Mouse (Mus musculus): ENCODE data around the gene Slc10a4. TPM values are rescaled to one million over a fixed set of nuclear protein-coding genes. Genes with fewer than 3 reads are reported as not detected.
"Not testable (repeated sequence)": the region's sequence is repeated elsewhere in the genome, so short reads cannot be mapped to it uniquely, and the experiment has no call there.

Slc10a4 gene
- total RNA-seq, 2 experiments from 2014 or later: 1.8 to 3.0 TPM

DNA sequence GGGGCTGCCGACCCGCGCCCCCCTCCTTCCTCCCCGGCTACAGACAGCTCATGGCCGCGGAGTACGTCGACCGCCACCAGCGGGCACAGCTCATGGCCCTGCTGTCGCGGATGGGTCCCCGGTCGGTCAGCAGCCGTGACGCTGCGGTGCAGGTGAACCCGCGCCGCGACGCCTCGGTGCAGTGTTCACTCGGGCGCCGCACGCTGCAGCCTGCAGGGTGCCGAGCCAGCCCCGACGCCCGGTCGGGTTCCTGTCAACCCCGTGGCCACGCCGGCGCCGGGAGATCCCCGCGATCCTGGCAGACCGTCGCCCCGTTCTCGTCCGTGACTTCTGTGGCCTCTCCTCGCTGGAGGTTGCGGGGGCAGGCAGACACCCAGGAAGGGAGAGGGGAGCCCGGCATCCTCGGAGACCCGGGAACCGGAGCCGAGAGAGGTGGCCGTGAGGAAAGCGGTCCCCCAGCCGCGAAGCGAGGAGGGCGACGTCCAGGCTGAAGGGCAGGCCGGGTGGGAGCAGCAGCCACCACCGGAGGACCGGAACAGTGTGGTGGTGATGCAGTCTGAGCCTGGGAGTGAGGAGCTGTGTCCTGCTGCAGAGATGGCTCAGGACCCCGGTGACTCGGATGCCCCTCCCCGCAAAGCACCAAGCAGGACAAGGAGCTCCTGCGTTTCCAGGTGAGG lies 7.1 kb downstream of the Slc10a4 start:
- not testable (repeated sequence) for DNase-seq (ENCODE audit: low spot score in 2 of 2)

- no peak for DNase-seq (ENCODE audit: low spot score in 2 of 2)
Measured at GRCm38 (mm10) chr5:73014745-73015144, 8.1 kb downstream of the Slc10a4 start.

DNA sequence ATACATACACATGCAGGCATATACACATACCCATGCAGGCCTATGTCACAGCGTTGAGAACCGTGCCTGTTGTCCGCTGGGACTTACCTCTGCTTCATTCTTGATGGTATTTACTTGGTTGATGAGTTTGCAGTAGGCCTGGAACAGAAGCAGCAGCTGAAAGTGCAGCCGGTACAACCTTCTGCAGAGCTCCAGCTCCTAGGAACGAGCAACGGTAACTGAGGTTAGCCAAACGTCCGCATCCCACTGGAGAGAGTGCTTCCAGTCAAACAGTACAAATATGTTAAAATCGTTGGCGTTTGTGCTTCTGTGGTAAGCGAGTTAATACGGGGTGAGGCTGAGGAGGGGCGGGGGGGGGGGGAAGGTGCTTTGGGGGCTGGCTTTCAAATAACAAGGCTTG lies 17.1 kb downstream of the Slc10a4 start:
- no peak for DNase-seq (ENCODE audit: low spot score in 2 of 2)

GRCm38 (mm10) chr5:73028646-73029045 lies 22.0 kb downstream of the Slc10a4 start:
- DNase-seq (ENCODE audit: low spot score in 2 of 2): no peak

- DNase-seq (ENCODE audit: low spot score in 2 of 2): no peak
Measured at GRCm38 (mm10) chr5:73032481-73032880, 25.8 kb downstream of the Slc10a4 start.

DNA sequence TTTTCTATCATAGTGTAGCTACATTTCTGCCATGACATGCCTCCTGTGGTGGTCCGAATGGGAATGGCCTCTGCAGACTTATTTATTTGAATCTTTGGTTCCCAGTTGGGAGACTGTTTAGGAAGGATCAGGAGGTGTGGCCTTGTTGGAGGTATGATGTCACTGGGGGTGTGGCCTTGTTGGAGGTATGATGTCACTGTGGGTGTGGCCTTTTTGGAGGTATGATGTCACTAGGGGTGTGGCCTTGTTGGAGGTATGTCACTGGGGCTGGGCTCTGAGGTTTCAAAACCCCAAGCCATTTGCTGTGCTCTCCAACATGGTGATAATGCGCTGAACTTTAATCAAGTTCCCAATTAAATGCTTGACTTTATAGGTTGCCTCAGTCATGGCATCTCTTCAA lies 37.4 kb downstream of the Slc10a4 start:
- DNase-seq (ENCODE audit: low spot score in 2 of 2): no peak

DNA sequence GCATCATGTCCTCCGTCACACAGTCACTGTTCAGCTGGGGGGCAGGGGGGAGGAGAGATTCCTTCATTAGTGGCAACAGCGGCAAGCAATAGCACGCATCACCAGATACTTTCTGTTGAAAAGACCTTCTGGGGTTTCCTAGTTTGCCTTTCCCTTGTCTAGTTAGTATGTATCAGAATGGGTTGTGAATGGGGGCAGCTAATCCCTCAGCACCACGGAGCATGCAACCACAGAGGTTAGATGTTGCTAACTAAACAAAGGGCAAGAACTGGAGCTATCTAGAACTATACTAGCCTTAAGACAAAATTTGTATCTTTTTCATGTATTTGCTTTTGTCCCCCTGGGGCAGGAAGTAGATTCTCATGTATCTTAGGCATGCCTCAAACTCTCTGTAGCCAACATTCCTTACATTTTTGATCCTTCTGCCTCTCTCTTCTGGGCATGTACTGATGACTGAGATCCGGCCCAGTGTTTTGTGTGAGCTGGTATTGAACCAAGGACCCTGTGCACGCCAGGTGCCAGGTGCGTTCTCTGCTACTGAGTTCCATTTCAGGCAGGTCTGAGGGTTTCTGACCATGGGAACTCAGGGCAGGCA lies 41.1 kb downstream of the Slc10a4 start:
- DNase-seq (ENCODE audit: low spot score in 2 of 2): no peak

- no peak for DNase-seq (ENCODE audit: low spot score in 2 of 2)
Measured at GRCm38 (mm10) chr5:73053933-73054332, 47.2 kb downstream of the Slc10a4 start.

- DNase-seq (ENCODE audit: low spot score in 2 of 2): no peak
Measured at GRCm38 (mm10) chr5:73056457-73056856, 49.8 kb downstream of the Slc10a4 start.

DNA sequence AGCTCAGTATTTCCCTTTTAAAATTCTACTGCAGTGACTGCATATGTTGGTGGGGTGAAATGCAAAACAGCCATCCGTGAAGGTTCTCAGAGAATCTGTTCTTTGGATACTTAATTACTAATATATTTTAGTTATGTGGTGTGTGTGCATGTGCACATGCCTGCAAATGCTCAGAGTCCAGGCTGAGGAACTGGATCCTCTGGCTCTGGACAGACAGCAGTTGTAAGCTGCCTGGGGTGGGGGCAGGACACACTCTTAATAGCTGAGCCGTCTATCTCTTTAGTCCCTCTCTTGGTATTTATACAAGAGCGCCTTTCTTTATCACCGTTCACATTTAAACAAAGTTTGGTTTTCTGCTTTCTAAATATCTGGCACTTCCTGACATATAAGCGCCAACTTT lies 50.3 kb downstream of the Slc10a4 start:
- no peak for DNase-seq (ENCODE audit: low spot score in 2 of 2)

GRCm38 (mm10) chr5:73061506-73062155 lies 54.9 kb downstream of the Slc10a4 start:
- peak in 1 of 2 experiments; percentile 42 for DNase-seq (ENCODE audit: low spot score in 2 of 2)

Other genes starting within 250 kb of the Slc10a4 start
- 1 to 10 TPM; 1.8 to 1.9 TPM for gene Tec, start 138.4 kb upstream of the Slc10a4 start, total RNA-seq (2021)
- gene Slain2, start 92.6 kb upstream of the Slc10a4 start, total RNA-seq (2021): 10 to 100 TPM; 24.4 to 27.4 TPM
- gene Gm10135, start 32.2 kb upstream of the Slc10a4 start, total RNA-seq (2021): not detected
- 10 to 100 TPM; 68.4 to 72.2 TPM for gene Fryl, start 249.7 kb downstream of the Slc10a4 start, total RNA-seq (2021)

Data from layer of hippocampus, postnatal 14 days (tissue).